Mouse (Mus musculus) brain, embryonic 18.5 days (tissue): Measurements from ENCODE around the gene Zbtb12.

Source experiments
- DNase-seq: peaks from one replicate; pipeline ENCODE4 v3.0.0-alpha.2; 2012; ENCODE audit warnings: low read depth, low spot score

Zbtb12 gene

DNA sequence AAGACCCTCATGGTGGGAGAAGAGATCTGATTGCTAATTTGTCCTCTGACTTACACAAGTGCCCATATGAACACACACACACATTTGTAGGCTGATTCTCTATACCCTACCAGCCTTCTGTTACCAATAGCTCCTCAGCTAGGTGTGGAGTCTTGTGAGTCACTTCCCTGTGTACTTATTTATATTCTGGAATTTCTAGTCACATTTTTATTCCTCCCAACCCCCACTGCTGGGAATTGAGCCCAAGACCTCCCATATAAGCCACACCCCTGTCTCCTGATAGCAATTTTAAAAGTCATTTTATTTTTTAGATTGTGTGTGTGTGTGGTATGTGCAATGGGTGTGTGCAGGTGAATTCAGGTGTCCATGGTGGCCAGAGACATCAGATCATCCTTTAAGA, 65.1 kb downstream of the Zbtb12 start:
- no peak for DNase-seq
